Mouse (Mus musculus) bone marrow, adult 2 months (tissue): Measurements from ENCODE around the gene Olfr1348.
"Not testable (repeated sequence)": the region's sequence is repeated elsewhere in the genome, so short reads cannot be mapped to it uniquely, and the experiment has no call there.

Source experiments
- CTCF ChIP-seq: fragments of 200-500 bp; IDR thresholded peaks from 2 replicates; pipeline ENCODE4 v1.5.1; 2011; ENCODE audit warnings: low read length, control low read depth; ENCODE audit not compliant: control insufficient read depth, insufficient read depth
- POLR2A ChIP-seq: fragments of 200-500 bp; IDR thresholded peaks from 2 replicates; pipeline ENCODE4 v1.6.1; 2011; ENCODE audit warnings: low read depth, mild to moderate bottlenecking, control low read depth, low read length, borderline replicate concordance; ENCODE audit not compliant: control insufficient read depth

- not testable (repeated sequence) for TF ChIP-seq POLR2A, CTCF
Observed at GRCm38 (mm10) chr7:6477633-6478032, 30.9 kb downstream of the Olfr1348 start.
